Mouse (Mus musculus): Measurements from ENCODE around the gene Zfp867.

The Zfp867 gene

DNA sequence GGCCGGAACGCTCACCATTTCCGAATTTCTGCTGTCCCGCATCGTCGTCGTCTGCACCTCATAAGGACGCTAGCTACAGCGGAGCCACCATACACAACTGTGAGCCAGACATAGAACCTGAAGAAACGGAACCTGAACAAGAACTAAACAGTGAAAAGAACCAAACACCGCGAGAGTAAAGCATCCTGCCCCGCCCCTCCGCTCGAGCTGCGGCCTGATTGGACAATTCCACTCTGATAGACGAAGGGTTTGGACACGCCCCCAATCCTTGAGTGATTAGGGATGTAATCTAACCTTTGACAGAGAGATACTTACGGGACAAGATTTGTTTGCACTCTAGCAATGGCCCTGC is at the start of gene Zfp867:
Zfp867 (minus strand) TSS at position 149 of the 352 bp plus-strand sequence.
- peak; percentile 81 for DNase-seq (ENCODE audit: low read depth, low spot score)

DNA sequence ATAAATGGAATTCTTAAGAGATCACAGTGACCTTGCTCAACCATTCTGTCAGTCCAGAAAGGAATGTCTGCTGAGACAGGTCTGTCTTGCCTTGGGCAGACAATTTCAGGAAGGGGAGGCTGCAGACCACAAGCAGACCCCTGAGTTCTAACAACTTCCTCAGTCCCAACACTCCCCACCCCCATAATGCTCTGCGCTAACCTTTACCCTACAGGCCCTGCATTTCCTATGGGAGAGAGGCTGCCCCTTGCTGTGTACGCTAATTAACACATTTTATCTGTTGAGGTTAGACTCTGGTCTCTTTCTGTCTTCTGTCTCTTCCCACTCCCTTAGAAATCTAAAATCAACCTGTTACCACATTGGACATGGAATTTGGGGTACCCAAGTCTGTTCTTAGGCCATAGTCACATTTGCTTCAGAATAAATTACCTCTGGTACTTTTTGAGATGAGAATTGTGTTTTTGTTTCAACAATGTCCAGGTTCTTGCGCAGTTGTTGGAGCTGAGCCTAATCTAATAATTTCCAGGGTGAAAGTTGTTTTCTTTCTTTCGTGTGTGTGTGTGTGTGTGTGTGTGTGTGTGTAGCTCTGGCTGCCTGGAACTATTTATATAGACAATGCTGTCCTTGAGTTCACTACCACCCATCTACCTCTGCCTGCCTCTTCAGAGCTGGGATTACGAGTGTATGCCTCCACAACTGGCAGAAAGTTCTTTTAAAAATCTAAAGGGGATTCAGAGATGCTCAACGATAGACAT is 47.6 kb upstream of the Zfp867 start:
- no peak for DNase-seq (ENCODE audit: low read depth, low spot score)

DNA sequence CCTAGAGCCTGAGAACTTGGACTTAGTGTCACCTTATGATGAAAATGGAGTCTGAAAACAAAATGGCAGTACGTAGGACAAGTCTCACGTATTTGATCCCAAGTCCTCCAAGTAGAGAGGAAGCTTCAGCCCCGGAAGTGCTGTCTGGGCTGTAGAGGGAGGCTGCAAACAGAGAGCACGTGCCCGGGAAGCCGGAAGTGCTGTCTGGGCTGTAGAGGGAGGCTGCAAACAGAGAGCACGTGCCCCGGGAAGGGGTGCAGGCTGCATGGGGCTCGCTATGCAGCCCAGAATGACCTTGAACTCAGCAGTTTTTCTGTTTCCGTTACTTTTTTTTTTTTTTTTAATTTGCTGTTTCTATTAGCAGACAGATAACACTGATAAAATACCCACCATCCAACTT is 46.0 kb upstream of the Zfp867 start:
- no peak for DNase-seq (ENCODE audit: low read depth, low spot score)

GRCm38 (mm10) chr11:59517441-59517840 is 45.2 kb upstream of the Zfp867 start:
- DNase-seq (ENCODE audit: low read depth, low spot score), result no peak

DNA sequence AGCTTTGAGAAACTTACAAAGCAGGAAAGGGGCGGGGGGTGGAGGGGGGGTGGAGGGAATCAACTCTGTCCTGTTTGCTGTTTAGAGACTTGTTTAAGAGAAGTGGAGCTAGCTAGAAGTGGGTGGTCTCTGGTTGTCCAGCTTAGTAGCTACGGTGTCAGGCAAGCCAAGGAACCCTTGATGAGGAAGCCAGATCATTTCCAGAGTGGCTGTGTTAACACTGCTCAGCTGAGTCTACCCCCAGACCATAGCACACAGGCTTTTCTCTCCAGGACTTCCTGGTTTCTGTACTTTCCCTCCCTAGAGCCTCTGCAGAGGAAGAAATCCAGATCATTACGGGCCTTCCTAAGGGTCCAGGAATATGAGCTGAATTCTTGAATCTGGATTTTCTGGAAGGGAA is 42.5 kb upstream of the Zfp867 start:
- no peak for DNase-seq (ENCODE audit: low read depth, low spot score)

- DNase-seq (ENCODE audit: low read depth, low spot score), result no peak
Measured at GRCm38 (mm10) chr11:59514381-59514780, 42.1 kb upstream of the Zfp867 start.

DNA sequence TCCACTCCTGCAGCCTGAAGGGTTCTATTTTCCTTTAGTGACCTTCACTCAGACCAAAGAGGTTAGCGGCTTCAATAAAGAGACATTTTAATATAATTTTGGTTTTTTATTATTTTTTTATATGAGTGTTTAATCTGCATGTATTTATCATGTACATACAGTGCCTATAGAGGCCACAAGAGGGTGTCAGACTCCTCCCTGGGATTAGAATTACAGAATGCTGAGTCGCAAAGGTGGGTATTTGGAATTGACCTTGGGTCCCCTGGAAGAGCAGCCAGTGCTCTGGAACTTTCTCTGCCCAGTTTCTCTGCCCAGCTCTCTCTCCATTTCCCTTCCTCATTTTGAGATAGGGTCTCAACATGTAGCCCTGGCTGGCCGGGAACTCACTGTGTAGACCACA is 41.3 kb upstream of the Zfp867 start:
- DNase-seq (ENCODE audit: low read depth, low spot score), result no peak

GRCm38 (mm10) chr11:59512733-59513132 is 40.5 kb upstream of the Zfp867 start:
- DNase-seq (ENCODE audit: low read depth, low spot score), result no peak

GRCm38 (mm10) chr11:59511558-59511957 is 39.3 kb upstream of the Zfp867 start:
- DNase-seq (ENCODE audit: low read depth, low spot score), result no peak

DNA sequence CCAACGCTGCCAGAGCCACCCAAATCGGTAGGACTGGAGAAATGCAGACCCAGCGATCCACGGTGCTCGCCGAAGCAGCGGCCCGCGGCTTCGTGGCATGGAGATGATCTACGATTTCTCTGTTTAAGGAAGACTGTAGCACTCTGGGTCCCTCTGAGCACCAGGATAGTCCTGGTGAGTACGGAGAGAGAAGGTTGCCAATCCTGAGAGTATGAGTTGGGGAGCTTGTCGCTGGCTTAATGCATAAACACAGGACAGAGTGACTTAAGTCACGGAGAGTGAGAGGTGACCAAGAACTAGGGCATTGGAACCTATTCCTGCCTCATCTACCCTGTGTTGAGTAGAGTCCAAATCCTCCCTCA is 34.4 kb upstream of the Zfp867 start:
- no peak for DNase-seq (ENCODE audit: low read depth, low spot score)

- DNase-seq (ENCODE audit: low read depth, low spot score), result peak; percentile 76
Measured at GRCm38 (mm10) chr11:59505839-59506712, 33.8 kb upstream of the Zfp867 start.

DNA sequence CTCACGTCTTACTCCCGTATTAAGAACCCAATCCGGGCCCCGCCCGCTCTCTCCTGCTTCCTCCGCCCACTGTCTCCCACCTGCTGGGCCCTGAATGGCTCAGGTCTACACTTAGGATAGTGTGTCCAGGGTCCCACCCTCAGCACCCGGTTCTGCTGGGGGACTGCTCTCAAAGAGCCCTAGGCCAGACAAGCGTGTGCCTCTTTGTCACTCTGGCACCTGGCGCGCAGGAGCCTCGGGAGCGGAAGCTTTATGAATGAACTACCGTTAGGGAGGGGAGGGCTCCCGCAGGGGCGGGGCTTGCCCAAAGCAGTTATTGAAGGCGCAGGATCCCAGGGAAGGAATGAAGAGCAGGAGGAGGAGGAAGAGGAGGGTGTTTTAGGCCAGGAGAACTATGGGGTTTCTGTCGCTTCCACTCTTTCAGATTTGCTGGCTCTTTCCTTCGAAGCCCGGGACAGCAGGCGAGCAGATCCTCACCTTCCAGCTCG is 33.1 kb upstream of the Zfp867 start:
- peak; percentile 27 for DNase-seq (ENCODE audit: low read depth, low spot score)

- no peak for DNase-seq (ENCODE audit: low read depth, low spot score)
Measured at GRCm38 (mm10) chr11:59501978-59502700, 29.9 kb upstream of the Zfp867 start.

DNA sequence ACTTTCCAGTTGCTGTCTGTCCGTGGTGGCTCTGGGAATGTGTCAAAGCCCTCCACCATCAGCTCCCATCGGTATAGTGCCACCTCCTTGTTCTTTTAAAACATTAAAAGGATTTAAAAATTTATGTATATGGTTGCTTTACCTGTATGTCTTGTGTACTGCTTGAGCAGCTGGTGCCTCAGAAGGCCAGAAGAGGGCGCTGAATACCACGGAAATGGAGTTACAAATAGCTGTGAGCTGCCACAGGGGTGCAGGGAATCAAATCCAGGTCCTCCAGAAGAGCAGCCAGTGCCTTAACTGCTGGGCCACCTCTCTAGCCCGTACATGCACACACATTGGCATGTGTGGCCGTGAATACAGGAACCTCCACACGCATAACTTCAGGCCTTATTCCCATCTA is 25.5 kb upstream of the Zfp867 start:
- DNase-seq (ENCODE audit: low read depth, low spot score), result no peak

DNA sequence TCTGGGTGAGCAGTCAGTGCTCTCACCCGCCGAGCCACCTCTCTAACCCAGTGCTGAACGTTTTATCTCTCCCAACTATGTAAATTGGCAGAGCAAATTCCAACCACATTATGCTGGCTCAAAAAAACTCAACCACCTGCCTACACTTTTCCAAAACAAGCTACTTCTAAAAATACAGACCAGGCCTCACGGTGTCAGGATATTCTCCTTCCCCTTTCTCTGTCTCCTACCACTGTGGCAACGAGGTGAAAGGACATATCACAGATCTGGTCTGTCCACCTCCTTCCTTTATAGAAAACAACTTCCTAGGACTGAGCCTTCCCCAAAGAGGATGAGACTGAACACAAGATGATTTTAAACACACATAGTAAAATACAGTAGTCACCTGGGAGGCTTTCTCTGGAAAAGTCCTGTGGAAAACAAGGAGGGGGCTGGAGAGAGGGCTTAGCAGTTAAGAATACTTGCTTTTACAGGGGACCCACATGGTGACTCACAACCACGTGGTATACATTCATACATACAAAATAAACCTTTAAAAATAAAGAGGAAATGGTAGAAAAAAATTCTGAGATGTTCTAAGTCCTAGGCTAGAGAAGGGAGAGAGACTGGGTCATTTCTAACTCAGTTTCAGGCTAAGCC is 24.5 kb upstream of the Zfp867 start:
- DNase-seq (ENCODE audit: low read depth, low spot score), result no peak

DNA sequence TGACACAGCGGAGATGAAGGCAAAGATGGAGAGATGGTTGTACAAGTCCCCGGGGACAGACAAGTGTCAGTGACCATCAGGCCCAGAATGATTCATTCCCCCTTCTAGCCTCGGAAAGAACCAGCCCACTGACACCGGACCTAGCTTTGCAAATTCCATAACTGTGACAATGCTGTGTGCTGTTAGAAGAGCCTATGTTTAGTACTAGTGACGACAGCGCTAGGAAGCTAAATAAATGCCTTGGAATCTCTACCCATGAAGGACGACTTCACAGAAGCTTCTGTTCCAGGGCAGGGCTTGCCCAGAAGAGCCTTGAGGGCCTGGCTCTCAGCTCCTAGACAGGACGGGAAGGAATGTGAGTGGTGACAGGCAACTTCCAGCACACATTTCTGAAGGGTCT is 13.9 kb upstream of the Zfp867 start:
- no peak for DNase-seq (ENCODE audit: low read depth, low spot score)

DNA sequence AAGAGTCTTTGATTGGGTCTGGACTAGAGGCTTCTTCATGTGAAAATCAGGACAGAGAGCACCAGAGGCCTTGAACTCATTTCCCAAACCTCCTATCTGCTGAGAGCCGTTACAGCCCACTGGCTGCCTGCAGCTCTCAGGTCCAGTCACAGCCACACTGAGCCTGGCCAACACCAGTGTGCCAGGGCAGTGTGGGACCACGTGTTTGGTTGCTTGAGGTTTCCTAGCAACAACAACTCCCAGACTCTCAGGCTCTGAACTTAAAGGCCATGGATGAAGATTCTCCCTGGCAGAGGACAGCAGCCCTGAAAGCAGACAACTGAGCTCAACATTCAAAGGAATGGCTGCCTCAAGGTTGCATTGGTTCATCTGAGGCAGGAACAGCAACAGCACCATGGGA is 13.4 kb upstream of the Zfp867 start:
- DNase-seq (ENCODE audit: low read depth, low spot score), result no peak

- peak; percentile 64 for DNase-seq (ENCODE audit: low read depth, low spot score)
Measured at GRCm38 (mm10) chr11:59483212-59483611, 10.9 kb upstream of the Zfp867 start.

DNA sequence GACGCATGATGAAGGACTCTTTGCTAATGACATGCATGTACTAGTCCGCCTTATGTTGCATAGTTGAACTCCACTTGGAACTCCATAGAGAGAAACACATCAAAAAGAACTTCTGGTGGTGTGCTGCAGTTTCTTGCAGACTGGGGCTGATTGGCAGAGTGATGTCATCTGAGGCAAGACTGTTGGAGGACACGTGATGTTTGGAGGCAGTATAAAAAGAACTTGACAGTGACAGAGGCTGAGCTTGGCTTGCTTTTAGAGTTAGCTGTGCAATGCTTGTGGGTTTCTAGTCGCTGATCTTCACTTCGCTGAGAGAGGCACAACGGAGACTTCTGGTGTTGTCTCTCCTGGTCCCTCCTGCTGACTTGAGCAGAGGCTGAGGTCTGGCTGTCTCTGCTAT is 5.0 kb upstream of the Zfp867 start:
- DNase-seq (ENCODE audit: low read depth, low spot score), result no peak

DNA sequence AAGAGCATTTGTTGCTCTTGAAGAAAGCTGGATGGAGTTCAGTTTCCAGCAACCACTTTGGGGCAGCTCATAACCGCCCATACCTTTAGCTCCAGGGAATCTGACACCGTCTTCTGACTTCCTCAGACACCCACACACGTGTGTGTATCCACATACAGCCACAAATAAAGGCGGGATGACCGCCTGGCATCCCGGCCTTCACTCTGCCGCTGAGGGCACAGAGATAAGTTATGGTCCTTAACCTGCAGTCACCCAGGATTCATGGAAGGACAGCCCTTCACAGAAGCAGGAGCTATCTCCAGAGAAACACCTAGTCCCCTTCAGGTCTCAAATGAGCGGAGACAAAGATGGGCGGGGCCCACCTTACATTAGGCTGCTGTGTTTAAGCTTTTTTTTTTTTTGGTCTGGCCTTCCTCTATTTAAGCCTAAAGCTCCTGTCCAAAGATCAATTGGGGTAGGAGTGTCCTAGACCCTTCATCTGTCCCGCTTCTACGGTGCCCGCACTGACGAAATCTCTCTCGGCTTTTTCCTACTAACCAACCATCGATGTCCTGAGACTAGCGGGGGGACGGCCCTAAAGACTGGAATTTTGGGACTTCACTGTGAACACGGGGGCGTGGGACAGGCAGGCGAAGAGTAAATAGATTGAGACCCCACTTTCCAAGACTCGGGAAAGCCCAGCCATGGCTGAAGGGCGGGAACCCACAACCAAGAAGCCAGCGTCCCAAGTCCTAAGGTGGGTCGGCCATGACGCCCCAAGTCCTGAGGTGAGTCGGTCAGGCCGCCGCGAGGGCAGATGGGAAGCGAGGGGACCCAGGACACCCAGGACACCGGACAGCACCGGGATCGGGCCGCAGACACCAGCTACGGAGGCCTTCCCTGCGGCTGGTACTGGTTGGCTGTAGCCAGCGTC is 605 bp downstream of the Zfp867 start:
- no peak for DNase-seq (ENCODE audit: low read depth, low spot score)

- DNase-seq (ENCODE audit: low read depth, low spot score), result no peak
Measured at GRCm38 (mm10) chr11:59460459-59460858, 11.8 kb downstream of the Zfp867 start.

Measured in retina, postnatal 7 days (tissue).